Mouse (Mus musculus): ENCODE data around the gene Sult6b1. TPM values are rescaled to one million over a fixed set of nuclear protein-coding genes. Genes with fewer than 3 reads are reported as not detected.

Gene Sult6b1
- polyA plus RNA-seq (2012; rRNA removed; ENCODE audit: low replicate concordance) = not detected in 2 replicates

DNA sequence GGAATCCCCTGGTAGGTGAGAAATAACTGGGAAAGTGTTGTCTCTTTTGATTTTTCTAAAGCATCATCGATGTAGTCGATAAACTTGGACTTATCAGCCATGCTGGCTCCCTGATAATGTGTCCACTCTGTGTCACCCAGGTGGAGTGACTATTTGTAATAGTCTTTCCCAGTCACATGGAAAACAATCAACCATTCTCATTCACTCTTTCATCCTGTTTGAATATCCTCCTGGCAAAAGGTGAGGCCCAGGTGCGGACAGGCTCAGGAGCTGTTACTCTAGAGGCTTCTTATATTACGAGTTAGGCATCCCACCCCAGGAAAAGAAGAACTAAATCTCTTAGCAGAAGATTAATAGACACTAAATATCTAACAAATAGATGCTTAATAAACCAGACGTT is at the start of gene Sult6b1:
Sult6b1 (minus strand) TSS at position 101 of the 400 bp plus-strand sequence.

GRCm38 (mm10) chr17:78936466-78937228 is 29.9 kb upstream of the Sult6b1 start, which contains the start of the genes Cebpz and Ndufaf7:
Gene Cebpz (minus strand): TSS chr17:78937066.
Gene Ndufaf7 (plus strand): TSS chr17:78937136.

GRCm38 (mm10) chr17:78916369-78916813 is 9.6 kb upstream of the Sult6b1 start, which contains the start of gene Cebpzos:
Gene Cebpzos (plus strand): TSS chr17:78916500.

DNA sequence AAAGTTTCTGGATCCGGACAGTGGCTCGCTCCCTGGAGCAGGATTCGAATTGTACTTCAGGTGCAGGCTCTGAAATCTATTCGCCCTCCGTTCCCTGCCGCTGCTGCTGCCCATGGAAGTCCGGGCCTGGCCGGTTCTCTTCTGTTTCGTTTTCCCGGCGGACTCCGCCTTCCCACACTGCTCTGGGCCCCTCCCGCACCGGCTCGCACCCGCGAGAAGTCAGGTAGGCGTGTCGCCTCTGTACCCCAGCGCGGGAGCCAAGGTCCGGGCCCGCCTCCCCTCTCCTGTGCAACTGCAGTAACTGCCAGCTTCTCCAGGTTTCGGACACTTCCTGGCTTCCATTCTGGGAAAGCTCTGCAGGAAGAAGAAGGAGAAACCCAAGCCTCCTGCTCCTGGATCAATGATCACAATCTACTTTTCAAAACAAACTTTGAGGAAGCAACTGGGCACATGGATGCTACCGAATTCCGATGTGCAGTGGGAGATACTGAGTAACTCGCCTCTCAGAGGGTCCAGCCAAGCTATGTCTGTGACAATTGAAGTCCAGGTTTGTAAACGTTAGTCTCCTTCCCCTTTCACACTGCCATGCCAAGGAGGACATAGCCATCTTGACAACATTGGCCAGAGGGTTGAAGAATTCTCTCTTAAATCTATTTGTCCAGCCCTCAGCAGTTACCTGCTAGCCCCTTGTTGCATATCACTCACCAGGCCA is 24.2 kb downstream of the Sult6b1 start, which contains the start of gene Eif2ak2:
Eif2ak2 (minus strand) TSS at position 173 of the 712 bp plus-strand sequence.

DNA sequence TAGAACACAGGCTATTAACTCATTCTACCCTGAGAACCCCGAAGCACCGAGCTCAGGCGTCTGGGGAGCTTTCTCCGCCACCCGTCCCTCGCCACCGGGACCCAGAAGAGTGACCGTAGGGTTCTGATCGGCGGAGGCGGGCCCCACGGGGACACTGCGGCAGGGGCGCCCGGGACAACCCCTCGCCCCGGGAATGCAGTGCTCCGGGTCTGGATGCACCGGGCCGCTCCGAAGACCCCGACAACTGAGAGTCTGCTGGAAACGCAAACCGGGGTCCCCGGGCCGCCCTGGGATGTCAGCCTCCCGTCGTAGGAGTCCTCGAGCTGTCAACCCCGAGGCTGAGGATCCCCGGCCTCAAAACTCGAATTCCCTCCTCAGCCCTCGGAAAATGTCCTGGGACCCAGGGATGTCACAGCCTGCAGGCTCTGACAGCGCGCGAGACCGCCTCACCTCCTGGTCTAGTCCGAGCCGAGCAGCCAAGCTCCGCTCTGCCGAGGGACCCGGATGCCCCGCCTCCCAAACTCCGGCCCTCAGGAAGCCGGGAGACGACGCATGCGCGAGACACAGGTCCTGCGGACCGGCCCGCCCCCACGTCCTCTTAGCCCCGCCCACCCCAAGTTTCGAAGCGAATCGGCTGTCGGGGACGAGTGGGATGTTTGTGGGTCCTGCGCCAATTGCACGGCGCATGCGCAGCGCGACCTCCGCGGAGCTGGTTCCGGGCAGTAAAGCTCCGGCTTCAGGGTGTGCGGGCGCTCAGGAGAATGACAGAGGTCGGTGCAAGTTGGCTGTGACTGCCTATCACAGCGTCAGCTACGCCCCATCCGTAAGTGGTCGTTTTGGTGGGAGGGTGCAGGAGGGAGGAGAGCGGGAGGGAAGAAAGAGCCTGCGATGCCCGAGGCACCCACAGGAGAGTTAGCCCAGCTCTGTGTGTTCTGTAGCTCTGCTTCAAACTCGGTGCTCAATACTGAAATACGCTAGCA is 71.6 kb downstream of the Sult6b1 start, which contains the start of the genes Heatr5b and Gpatch11:
Heatr5b (minus strand) TSS at position 509 of the 980 bp plus-strand sequence.
Gpatch11 (plus strand) TSS at position 712 of the 980 bp plus-strand sequence.

Other genes starting within 250 kb of the Sult6b1 start
- 11.0 TPM in 2 replicates for gene Strn, start 169.8 kb downstream of the Sult6b1 start, polyA plus RNA-seq (2012; rRNA removed; ENCODE audit: low replicate concordance)
- gene Heatr5b, start 71.6 kb downstream of the Sult6b1 start, polyA plus RNA-seq (2012; rRNA removed; ENCODE audit: low replicate concordance) = 30.4 and 39.0 TPM in 2 replicates
- 11.5 and 18.3 TPM in 2 replicates for gene Gpatch11, start 71.4 kb downstream of the Sult6b1 start, polyA plus RNA-seq (2012; rRNA removed; ENCODE audit: low replicate concordance)
- 5.3 and 10.6 TPM in 2 replicates for gene Eif2ak2, start 24.4 kb downstream of the Sult6b1 start, polyA plus RNA-seq (2012; rRNA removed; ENCODE audit: low replicate concordance)
- 8.6 and 9.7 TPM in 2 replicates for gene Cebpzos, start 9.5 kb upstream of the Sult6b1 start, polyA plus RNA-seq (2012; rRNA removed; ENCODE audit: low replicate concordance)
- gene Cebpz, start 30.1 kb upstream of the Sult6b1 start, polyA plus RNA-seq (2012; rRNA removed; ENCODE audit: low replicate concordance) = 3.5 and 8.7 TPM in 2 replicates
- gene Ndufaf7, start 30.1 kb upstream of the Sult6b1 start, polyA plus RNA-seq (2012; rRNA removed; ENCODE audit: low replicate concordance) = 13.1 and 16.1 TPM in 2 replicates
- gene Prkd3, start 113.8 kb upstream of the Sult6b1 start, polyA plus RNA-seq (2012; rRNA removed; ENCODE audit: low replicate concordance) = 15.5 and 22.3 TPM in 2 replicates
- gene Qpct, start 144.9 kb upstream of the Sult6b1 start, polyA plus RNA-seq (2012; rRNA removed; ENCODE audit: low replicate concordance) = 14.2 and 28.0 TPM in 2 replicates